Mouse (Mus musculus) layer of hippocampus, adult 11-12 months (tissue): ENCODE data around the gene Ndufs5.

Experiments
- DNase-seq: peaks from one replicate; pipeline ENCODE4 v3.0.0; 2022; ENCODE audit warnings: low spot score

The Ndufs5 gene

GRCm38 (mm10) chr4:123717574-123718433 lies at the start of gene Ndufs5:
Gene Ndufs5, minus strand, starts transcription at chr4:123718202.
- DNase-seq, result peak; percentile 96

DNA sequence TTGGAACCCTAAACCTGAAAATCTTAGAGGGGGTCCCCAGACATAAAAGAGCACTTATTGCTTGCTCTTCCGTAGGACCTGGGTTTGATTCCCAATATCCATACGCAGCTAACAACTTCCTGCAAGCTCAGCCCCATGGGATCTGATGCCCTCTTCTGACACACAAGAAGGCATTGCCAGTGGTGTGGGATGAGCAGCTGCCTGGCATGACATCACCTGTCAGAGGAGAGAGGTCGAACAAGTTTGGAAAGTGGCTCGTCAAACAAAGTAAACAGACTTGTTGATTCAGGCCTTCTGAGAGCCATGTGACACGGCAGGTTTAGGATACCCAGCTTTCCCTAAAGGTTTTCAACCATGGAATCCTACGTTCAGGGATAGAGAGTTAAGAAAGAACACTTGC lies 47.1 kb upstream of the Ndufs5 start:
- DNase-seq, result no peak

DNA sequence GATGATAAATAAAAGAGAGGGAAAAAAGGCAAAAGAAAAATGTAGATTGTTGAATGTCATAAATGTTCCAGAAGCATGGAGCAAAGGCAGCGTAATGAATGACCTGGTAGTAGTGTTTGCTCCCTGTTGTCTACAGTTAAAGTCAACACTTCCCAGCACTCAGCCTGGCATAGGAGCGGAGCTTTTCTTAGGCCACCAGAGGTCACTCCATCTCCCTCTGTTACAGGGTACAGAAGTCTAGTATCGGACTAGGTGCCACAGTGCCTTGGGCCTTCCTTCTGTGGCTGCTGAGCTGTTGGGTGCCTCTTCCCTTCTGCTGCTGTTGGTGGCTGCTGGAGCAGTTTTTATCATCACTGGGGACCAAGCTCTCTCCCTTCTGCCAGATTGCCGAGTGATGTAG lies 40.3 kb upstream of the Ndufs5 start:
- DNase-seq, result no peak

GRCm38 (mm10) chr4:123750707-123751312 lies 32.8 kb upstream of the Ndufs5 start:
- DNase-seq, result peak; percentile 35

DNA sequence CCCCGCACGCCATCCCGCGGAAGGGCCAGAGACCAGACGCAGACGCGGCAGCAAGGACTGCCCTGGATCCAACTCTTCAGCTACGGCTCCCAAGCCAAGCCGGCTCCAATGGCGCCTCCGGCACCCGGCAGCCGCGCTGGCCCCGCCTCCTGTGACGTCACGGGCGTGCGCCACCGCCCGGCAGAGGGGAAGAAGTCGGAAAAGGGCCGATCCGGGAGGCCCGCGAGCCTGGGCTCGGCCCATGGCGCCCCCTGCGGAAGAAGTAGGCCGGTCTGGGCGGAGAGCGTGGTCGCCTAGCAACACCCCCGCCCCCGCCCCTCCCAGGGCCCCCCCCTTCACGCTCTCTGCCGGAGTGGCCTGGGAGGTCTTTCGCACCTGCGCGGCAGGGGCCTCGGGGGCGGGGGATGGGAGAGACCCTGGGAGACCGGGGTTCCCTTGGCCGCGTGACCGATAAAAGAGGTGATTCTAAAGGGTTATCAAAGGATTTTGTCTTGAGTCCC lies 32.2 kb upstream of the Ndufs5 start, which contains the start of gene Akirin1:
Gene Akirin1 (minus strand): TSS at position 194 of the 500 bp plus-strand sequence.
- DNase-seq, result peak; percentile 97

GRCm38 (mm10) chr4:123749484-123750130 lies 31.6 kb upstream of the Ndufs5 start:
- DNase-seq, result no peak

DNA sequence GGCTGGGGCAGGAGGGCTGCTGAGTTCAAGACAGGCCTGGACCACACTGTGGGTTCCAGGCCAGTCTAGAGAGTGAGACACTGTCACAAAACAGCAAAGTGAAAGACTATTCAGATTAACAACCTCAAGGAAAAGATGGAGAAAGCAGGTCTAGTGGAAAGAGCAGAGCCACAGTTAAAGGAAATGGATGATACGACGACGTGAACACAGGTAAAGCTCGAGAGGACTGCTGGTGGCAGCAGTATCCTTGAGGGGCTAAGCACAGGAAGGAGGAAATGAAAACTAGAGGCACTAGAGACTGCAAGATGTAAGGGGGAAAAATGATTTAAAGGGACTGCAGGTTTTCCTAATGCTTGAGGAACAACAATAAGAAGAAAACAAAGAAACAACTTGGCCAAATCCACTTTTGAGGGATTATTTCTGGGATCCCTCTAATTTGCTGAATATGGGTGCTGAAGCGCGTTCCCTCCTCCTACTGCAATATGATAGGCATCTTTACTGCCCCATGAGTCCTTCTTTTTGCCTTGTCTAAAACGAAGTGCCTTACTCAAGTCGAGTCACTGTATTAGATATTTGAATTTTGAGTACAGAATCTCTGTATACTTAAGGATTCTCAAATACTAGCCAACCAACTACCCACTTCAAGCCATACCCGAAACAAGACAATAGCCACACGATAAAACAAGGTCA lies 30.9 kb upstream of the Ndufs5 start:
- DNase-seq, result no peak

DNA sequence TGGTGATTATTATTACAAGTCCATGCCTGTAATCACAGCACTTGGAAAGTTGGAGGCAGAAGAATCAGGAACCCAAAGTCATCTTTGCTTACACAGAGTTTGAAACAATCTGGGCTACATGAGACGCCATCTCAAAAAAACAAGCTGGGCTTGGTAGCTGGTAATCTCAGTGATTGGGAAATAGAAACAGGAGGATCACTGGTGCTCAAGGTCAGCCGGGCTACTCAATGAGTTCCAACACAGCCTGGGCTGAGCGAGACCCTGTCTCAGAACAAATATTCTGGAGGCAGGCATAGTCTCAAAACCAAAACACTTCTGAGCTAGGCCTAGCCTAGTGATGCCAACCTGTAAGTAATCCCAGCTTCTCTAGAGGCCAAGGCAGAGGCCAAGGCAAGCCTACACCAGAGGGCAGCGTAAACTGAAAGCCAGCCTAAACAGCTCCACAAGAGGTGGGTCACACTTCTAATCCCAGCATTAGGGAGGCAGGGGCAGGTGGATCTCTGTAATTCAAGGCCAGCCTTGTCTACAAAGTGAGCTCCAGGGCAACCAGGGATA lies 27.3 kb upstream of the Ndufs5 start:
- no peak for DNase-seq

- DNase-seq, result no peak
Measured at GRCm38 (mm10) chr4:123742891-123743290, 24.9 kb upstream of the Ndufs5 start.

DNA sequence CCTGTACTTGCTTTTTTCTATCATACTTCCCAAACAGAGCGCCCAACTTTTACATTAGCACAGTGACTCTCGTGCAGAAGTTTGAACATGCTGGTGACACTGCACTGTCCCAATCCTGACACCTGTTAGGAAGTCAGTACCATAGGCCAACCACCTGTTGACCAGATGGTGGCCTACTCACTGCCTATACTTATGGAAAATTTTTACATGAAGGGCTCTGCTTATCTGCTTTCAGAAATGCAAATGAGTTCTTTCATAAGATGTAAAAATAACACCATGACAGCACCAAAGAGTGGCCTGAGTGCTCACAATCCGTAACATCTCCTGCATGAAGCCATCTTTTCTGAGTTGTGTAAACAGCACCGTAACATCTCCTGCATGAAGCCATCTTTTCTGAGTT lies 20.7 kb upstream of the Ndufs5 start:
- no peak for DNase-seq

GRCm38 (mm10) chr4:123733532-123733931 lies 15.5 kb upstream of the Ndufs5 start:
- DNase-seq, result no peak

DNA sequence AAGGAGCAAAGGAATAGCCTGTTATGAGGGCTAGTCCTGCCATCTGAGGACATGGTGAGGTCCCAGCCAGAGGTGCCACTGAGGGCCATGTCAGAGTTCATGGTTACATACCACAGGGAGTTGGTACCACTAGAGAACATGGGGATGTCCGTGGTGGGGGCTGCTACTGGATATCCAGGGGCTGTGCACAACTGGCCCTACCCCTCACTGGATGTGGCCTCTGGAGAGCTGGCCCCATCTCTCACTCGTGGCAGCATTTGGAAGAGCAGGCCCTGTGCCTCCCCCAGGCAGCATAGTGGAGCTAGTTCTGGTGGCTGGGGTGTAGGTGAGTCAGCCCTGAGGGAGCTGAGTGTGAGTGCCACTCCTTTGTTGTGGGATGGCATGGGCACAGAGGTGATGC lies 14.9 kb upstream of the Ndufs5 start:
- no peak for DNase-seq

DNA sequence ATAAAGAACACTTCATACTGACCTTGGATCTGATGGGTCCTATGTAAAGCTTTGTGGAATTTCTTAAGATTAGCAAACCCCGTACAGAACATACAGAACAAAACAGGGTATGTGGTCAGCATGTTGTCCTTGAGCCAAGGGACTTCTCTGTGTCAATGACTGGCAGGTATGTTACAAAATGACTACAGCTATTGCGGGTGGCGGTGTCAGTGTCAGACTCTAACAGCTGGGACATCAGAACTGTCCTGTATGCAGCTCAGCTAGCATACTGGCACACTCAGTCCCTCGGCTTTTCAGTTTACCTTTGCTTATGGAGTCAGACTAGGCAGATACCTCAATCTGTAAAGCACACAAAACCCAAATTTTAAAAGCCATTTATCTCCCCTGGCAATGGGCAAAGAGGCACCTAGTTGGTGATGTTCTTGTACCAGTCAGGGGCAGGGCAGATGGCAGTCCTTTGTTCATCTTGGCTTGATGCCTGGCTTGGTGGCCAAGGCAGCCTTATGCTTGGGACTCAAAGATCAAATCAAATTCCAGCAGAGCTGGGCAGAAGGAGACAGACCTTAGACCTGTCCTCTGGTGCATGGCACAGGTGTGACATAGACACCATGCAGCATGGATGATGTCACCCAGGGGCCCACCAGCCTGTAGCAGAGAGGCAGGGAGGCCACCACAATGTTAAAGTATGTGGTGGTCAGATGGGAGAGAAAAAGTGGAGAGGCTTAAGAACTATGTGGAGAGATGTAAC lies 14.3 kb upstream of the Ndufs5 start:
- DNase-seq, result no peak

DNA sequence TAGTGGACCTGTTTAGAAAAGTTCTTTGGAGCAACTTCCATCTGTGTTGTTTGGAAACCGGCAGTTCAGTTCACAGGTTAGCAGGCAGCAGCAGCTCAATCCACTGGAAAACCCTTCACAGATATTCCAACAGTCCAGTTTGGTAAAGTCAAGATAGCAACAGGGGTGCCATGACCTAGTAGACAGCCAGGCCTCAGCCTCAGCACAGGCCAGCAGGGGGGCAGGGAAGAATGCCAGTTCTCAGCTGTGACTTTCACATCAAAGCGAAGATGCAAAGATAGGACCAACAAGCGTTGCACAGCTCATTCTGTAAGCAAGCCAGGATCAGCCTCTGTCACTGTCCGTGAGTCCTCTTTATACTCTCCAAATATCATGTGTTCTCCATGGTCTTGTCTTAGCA lies 3.8 kb upstream of the Ndufs5 start:
- DNase-seq, result no peak

GRCm38 (mm10) chr4:123718434-123718780 lies 405 bp upstream of the Ndufs5 start:
- DNase-seq, result no peak

DNA sequence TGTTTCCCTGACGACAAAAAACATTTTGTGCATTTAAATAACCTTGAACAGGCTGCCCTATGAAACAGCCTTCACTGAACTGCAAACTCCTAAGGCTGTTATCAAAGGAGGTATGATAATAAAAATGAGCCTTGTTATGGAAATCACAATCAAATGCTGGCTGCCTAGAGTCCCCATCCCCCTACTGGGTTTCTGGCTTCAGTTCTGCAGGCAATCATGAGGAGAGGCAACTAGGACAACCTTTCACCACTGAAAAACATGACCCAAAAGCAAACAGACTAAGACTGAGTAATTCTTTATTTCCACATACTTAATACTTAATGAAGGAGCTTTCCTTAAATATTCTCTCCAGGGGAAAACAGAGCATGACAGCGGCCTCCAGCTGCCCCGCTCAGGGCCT lies 5.6 kb downstream of the Ndufs5 start:
- DNase-seq, result no peak

DNA sequence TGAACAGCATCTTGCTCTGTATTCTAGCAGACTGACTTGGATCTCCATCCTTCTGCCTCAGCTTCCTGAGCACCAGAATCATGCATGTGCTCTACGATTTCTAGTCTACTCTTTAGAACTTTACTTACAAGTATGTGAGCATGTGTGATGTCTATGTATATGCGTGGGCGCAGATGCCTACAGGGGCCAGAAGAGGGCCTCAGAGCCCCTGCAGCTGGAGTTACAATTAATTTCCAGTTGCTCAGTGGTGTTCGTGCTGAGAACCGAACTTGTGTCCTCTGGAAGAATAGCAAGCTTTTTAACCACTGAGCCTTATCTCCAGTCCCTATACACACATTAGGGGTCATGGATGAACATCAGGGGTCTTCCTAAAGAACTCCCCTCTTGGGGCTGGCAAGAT lies 10.7 kb downstream of the Ndufs5 start:
- DNase-seq, result no peak

GRCm38 (mm10) chr4:123705340-123705739 lies 12.7 kb downstream of the Ndufs5 start:
- DNase-seq, result no peak

DNA sequence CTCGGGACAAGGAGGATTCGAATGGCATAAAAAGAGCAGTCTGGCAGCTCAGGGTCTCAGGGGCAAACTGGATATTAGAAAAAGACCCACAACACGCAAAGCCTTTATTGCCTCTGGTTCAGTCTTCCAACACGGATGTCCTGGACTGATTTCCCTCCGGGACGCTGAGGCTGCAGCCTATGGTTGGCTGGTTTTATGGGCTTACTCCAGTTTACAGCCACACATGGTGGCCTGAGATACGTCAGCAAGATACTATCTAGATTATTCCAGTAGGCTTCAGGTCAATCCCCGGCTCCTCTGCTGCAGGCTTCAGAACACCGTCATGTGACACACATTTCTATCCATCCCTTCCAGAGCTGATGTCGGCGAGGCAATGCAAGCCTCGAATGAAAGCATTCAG lies 24.6 kb downstream of the Ndufs5 start:
- no peak for DNase-seq

DNA sequence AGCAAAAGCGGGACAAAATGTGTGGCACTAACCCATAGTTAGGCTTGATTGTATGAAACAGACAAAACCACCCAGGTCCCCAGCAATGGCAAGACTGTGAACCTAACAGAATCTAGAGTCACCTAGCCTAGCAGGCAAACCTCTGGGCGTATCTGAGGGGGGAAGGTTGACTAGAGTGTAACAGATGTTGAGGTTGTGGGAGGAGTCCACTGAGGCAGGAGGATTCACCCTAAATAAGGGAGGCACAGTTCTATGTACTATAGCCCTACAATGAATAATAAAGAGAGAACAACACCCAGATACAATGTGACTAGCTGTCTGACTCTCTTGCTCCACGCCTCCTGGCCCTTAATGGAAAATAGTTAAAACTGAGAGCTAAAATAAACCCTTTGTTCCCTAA lies 25.9 kb downstream of the Ndufs5 start:
- DNase-seq, result no peak

- no peak for DNase-seq
Measured at GRCm38 (mm10) chr4:123690311-123690710, 27.7 kb downstream of the Ndufs5 start.
